Mouse (Mus musculus) thymus, adult 18-20 months (tissue): ENCODE data around the gene Stn1.

Experiments used
- DNase-seq, 2 experiments: peaks; one replicate each; pipeline ENCODE4 v3.0.0; 2022; ENCODE audit warnings: mixed read lengths in 2 of 2

Gene Stn1

GRCm38 (mm10) chr19:47465467-47465866 lies 71.8 kb downstream of the Stn1 start:
- DNase-seq = no peak

- peak in 1 of 2 experiments; percentile 48 for DNase-seq
Measured at GRCm38 (mm10) chr19:47464304-47465241, 72.7 kb downstream of the Stn1 start, which contains the start of gene Sh3pxd2a. TSS of gene Sh3pxd2a (minus strand) at chr19:47464401.

- DNase-seq = peak; percentile 74 to 80
Measured at GRCm38 (mm10) chr19:47463636-47464303, 73.5 kb downstream of the Stn1 start.

GRCm38 (mm10) chr19:47463206-47463605 lies 74.1 kb downstream of the Stn1 start:
- no peak for DNase-seq

DNA sequence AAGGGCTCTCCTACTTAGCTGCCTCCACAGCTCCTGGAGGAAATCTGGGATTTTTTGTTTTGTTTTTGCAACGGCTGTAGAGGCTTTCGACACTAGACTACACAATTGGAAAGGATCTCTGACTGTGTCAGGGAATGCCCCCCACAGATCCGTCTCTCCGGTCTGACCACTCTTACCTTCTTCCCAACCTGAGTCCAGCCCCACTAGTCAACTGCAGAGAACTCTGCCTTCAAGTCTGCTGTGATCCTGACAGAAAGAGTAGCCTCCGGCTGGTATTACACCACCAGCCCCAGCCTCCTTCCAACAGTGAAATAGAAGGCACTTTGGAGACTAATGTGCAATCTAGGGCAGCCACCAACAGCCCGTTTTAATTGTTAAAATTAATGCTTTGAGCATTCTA lies 74.6 kb downstream of the Stn1 start:
- no peak for DNase-seq

DNA sequence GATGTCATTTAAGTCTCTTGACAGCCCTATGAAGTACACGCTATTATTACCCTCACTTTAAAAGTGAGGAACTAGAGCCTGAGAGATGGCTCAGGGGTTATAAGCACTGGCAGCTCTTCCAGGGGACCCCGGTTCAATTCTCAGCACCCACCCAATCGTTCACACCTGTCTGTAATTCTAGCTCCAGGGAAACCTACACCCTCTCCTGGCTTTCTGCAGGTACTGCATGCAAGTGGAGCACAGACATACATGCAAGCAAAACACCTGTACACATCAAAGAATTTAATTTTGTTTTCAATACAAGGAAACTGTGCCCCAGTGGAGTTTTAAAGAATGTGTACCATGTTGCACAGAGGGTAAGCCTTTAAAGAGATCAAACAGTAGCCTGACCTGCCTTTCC lies 75.5 kb downstream of the Stn1 start:
- no peak for DNase-seq

GRCm38 (mm10) chr19:47461386-47461785 lies 75.9 kb downstream of the Stn1 start:
- no peak for DNase-seq

- no peak for DNase-seq
Measured at GRCm38 (mm10) chr19:47460120-47460960, 77.0 kb downstream of the Stn1 start.

- DNase-seq = no peak
Measured at GRCm38 (mm10) chr19:47459214-47459613, 78.1 kb downstream of the Stn1 start.

GRCm38 (mm10) chr19:47458504-47459161 lies 78.7 kb downstream of the Stn1 start:
- DNase-seq = no peak

GRCm38 (mm10) chr19:47457711-47458503 lies 79.4 kb downstream of the Stn1 start:
- DNase-seq = no peak

- no peak for DNase-seq
Measured at GRCm38 (mm10) chr19:47456021-47456420, 81.3 kb downstream of the Stn1 start.

- no peak for DNase-seq
Measured at GRCm38 (mm10) chr19:47455001-47455755, 82.1 kb downstream of the Stn1 start.

DNA sequence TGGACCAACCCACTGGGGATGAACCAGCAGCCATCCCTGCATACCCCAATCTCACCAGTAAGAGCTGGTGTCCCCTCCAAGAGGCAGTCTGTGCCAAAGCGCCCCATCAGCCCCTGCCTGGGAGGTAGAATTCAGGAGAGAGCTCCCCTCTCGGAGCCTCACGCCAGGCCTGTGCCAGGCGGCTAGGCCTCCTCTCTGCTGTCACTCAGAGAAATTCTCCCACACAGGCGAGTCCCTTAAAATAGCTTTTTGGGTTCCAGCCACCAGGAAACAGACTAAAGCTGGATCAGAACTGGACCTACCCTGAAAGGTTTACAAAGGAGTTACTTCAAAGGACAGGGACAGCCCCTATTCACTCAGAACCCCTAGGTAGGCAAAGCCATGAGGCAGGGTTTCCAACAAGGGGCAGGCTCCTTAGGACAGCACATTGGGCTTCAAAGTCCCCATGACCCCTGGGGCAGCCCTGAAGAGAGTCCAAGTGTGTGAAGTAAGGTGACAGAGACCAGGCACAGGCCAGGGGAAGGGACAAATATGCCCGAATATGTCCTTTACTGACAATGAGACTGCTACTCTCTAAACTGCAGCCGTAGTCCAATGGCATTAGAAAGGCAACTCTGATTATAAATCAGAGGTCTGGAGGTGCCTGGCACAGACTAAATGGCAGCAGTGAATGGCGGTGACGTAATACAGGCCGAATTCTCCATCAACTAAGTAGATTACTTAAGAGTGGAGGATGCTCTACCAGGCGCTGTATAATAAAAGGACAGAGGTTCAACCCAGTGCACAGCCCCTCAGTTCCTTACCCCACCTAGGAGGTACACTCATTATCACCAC lies 82.9 kb downstream of the Stn1 start:
- DNase-seq = no peak

GRCm38 (mm10) chr19:47453352-47453751 lies 84.0 kb downstream of the Stn1 start:
- no peak for DNase-seq

GRCm38 (mm10) chr19:47452682-47453081 lies 84.6 kb downstream of the Stn1 start:
- DNase-seq = no peak

DNA sequence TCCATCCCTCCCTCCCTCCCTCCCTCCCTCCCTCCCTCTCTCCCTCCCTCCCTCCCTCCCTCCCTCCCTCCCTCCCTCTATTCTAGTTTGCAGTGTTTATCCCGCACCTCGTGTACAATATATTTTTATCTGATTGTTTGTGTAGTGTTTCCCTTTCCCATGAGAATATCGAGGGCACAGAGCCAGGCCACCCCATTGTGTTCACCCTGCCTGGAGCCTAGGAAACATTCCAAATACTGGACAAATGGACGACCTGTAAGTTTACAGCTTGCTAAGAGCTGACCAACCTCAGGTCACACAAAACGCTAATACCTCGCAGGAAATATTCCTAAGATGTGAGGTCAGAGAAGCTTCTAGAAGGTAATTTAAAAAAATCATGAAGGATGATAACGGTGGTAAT lies 85.1 kb downstream of the Stn1 start:
- DNase-seq = no peak

DNA sequence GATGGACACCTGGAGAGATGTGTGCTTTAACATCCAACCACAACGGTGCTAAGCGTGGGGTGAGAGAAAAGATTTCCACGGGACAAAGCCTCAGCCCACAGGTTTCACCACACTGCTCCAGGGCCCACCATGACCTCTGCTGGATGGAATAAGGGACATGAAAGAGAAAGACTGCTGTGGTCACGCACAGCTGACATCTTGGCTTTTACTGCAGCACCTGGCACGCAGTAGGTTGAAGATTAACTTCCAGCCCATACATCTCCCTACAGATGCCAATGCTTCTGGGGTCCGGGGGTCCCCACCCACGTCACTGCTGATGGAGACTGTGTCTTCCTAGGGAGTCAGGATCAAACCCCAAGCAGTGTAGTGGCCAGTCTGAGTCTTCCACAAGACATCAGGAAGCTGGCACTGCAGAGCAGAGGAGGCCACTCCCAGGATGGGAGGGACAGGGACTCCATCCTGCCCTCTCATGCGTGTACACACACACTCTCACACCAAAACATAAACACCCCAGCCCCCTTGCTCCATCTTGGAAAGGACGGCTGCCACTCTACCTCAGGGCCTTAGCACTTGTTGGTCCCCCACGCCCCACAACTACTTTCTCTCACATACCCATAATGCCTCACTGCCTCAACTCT lies 85.7 kb downstream of the Stn1 start:
- no peak for DNase-seq
